Mouse (Mus musculus) testis, adult 2 months (tissue): ENCODE results near the gene Rpl26. TPM values are rescaled to one million over a fixed set of nuclear protein-coding genes. Genes with fewer than 3 reads are reported as not detected.

Experiments used
- H3K27ac ChIP-seq: fragments of 200-500 bp; 2 replicates; pipeline ENCODE4 v1.5.1; 2012; ENCODE audit warnings: low read depth, low read length; ENCODE audit not compliant: control insufficient read depth, insufficient read depth
- H3K27me3 ChIP-seq: fragments of 200-500 bp; 2 replicates; pipeline ENCODE4 v1.6.1; 2012; ENCODE audit warnings: mild to moderate bottlenecking, low read length, moderate library complexity; ENCODE audit not compliant: control insufficient read depth, insufficient read depth
- H3K36me3 ChIP-seq: fragments of 200-500 bp; 2 replicates; pipeline ENCODE4 v1.6.1; 2012; ENCODE audit warnings: mild to moderate bottlenecking, low read length; ENCODE audit not compliant: control insufficient read depth, insufficient read depth
- H3K4me1 ChIP-seq: fragments of 200-500 bp; 2 replicates; pipeline ENCODE4 v1.6.1; 2012; ENCODE audit warnings: low read length; ENCODE audit not compliant: control insufficient read depth, insufficient read depth
- H3K4me3 ChIP-seq: fragments of 200-500 bp; 2 replicates; pipeline ENCODE4 v1.5.1; 2012; ENCODE audit warnings: low read depth, mild to moderate bottlenecking, low read length, moderate library complexity, mixed read lengths; ENCODE audit not compliant: control insufficient read depth
- CTCF ChIP-seq: fragments of 200-500 bp; IDR thresholded peaks from 2 replicates; pipeline ENCODE4 v1.5.1; 2012; ENCODE audit warnings: low read depth, mild to moderate bottlenecking, inconsistent platforms, low read length, moderate library complexity; ENCODE audit not compliant: control insufficient read depth, insufficient read depth, insufficient replicate concordance
- POLR2A ChIP-seq: fragments of 200-500 bp; IDR thresholded peaks from 2 replicates; pipeline ENCODE4 v1.6.1; 2012; ENCODE audit warnings: low read depth, mild to moderate bottlenecking, inconsistent platforms, low read length, moderate library complexity; ENCODE audit not compliant: control insufficient read depth
- polyA plus RNA-seq: library from polyadenylated mRNA; depleted of rRNA; stranded (reverse); fragments of >200 nt; gene quantifications from 2 replicates; pipeline ENCODE4 v1.2.3, GENCODE M21; 2012

The Rpl26 gene
- polyA plus RNA-seq, 1 experiment, result 938 TPM

GRCm38 (mm10) chr11:68859943-68860593, 41.3 kb upstream of the Rpl26 start:
- H3K36me3 ChIP-seq, result no peaks in the 10 kb centered on the region
- no peak overlapping the region for H3K4me3 ChIP-seq
- no peak overlapping the region for H3K27ac ChIP-seq
- no peak for TF ChIP-seq CTCF
- TF ChIP-seq POLR2A, result no peak
- no peaks in the 10 kb centered on the region for H3K27me3 ChIP-seq
- no peaks in the 10 kb centered on the region for H3K4me1 ChIP-seq

- no peak for TF ChIP-seq POLR2A
- no peak for TF ChIP-seq CTCF
- Histone ChIP-seq H3K4me1 (no peaks in the 10 kb centered on the region), H3K4me3 (no peak overlapping the region), H3K36me3 (no peaks in the 10 kb centered on the region), H3K27ac (no peak overlapping the region), H3K27me3 (no peaks in the 10 kb centered on the region)
These were observed 39.1 kb upstream of the Rpl26 start for GRCm38 (mm10) chr11:68862260-68862659.

- H3K36me3 ChIP-seq, result no peaks in the 10 kb centered on the region
- H3K4me3 ChIP-seq, result no peak overlapping the region
- no peaks in the 10 kb centered on the region for H3K4me1 ChIP-seq
- TF ChIP-seq POLR2A, result no peak
- TF ChIP-seq CTCF, result no peak
- no peaks in the 10 kb centered on the region for H3K27me3 ChIP-seq
- no peak overlapping the region for H3K27ac ChIP-seq
These were observed 37.7 kb upstream of the Rpl26 start for GRCm38 (mm10) chr11:68863631-68864091.

- H3K36me3 ChIP-seq, result no peaks in the 10 kb centered on the region
- H3K4me1 ChIP-seq, result no peaks in the 10 kb centered on the region
- H3K27ac ChIP-seq, result no peak overlapping the region
- no peaks in the 10 kb centered on the region for H3K27me3 ChIP-seq
- TF ChIP-seq CTCF (no peak), POLR2A (no peak)
- H3K4me3 ChIP-seq, result no peak overlapping the region
These were observed 36.7 kb upstream of the Rpl26 start for GRCm38 (mm10) chr11:68864544-68865189.

- Histone ChIP-seq H3K4me1 (no peaks in the 10 kb centered on the region), H3K27ac (no peak overlapping the region), H3K36me3 (no peaks in the 10 kb centered on the region), H3K4me3 (no peak overlapping the region), H3K27me3 (no peaks in the 10 kb centered on the region)
- TF ChIP-seq CTCF (no peak), POLR2A (no peak)
These were observed 30.1 kb upstream of the Rpl26 start for GRCm38 (mm10) chr11:68871277-68871676.

- Histone ChIP-seq H3K27ac (no peak within 1 kb of the TSS), H3K36me3 (no peaks in the 10 kb centered on the region), H3K4me1 (no peaks in the 10 kb centered on the region), H3K27me3 (no peaks in the 10 kb centered on the region), H3K4me3 (no peak within 1 kb of the TSS)
- TF ChIP-seq CTCF (no peak), POLR2A (no peak)
These were observed 29.6 kb upstream of the Rpl26 start, which contains the start of gene Ndel1 for GRCm38 (mm10) chr11:68871748-68872147. Gene Ndel1, minus strand, starts transcription at chr11:68871858.

GRCm38 (mm10) chr11:68874841-68875240, 26.5 kb upstream of the Rpl26 start:
- H3K4me1 ChIP-seq, result no peaks in the 10 kb centered on the region
- no peaks in the 10 kb centered on the region for H3K27me3 ChIP-seq
- no peak overlapping the region for H3K27ac ChIP-seq
- H3K4me3 ChIP-seq, result no peak overlapping the region
- TF ChIP-seq POLR2A, result no peak
- TF ChIP-seq CTCF, result peak; percentile 16; the same call in 1 of the 2 replicates
- no peaks in the 10 kb centered on the region for H3K36me3 ChIP-seq
